Mouse (Mus musculus): ENCODE data around the gene Hectd1.

DNA sequence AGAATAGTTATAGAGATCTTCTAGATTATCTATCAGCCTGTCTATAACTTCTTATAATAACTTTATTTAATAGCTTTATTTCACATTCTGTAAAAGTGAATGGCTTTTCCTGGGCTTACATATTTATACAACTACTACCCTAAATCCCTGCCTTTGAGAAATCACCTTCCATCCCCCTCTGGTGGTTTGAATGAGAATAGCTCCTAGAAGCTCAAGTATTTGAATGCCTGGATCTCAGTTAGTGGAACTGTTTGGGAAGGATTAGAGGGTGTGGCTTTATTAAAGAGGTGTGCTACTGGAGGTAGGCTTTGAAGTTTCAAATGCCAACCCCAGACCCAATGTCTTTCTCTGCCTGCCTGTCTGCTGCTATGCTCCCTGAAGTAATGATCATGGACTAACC is 127.6 kb downstream of the Hectd1 start:
- TF ChIP-seq POLR2A (IDR thresholded peaks at IDR 0.05; ENCODE audit: control insufficient read depth, low read depth, low read length), result no peak
- no peak for TF ChIP-seq CTCF (IDR thresholded peaks at IDR 0.05; ENCODE audit: control insufficient read depth, insufficient read depth, insufficient replicate concordance, low read depth, low read length)

Measured in testis, adult 2 months (tissue).